Mouse (Mus musculus) kidney, embryonic 16.5 days (tissue): ENCODE measurements at regions not wholly inside any gene's neighbourhood (a gene's known extent, or its start where the extent isn't known, plus 50 kb on each side); places are given as distances from the start of the nearest gene placed in this dataset.
"Not testable (repeated sequence)": the region's sequence is repeated elsewhere in the genome, so short reads cannot be mapped to it uniquely, and the experiment has no call there.

ENCODE experiments used
- ATAC-seq: fragments of 200-750 bp; cut with Nextera tagmentation; 2 replicates; pipeline ENCODE4 v1.8.0; 2017; ENCODE audit warnings: moderate TSS enrichment; ENCODE audit not compliant: low FRiP score, low TSS enrichment
- H3K27ac ChIP-seq: fragments of 300-500 bp; sonication (generic); 2 replicates; pipeline ENCODE4 v1.5.1; 2014; ENCODE audit warnings: low read length
- H3K27me3 ChIP-seq: fragments of 300-500 bp; sonication (generic); 2 replicates; pipeline ENCODE4 v1.6.1; 2014; ENCODE audit warnings: low read length, control low read depth, mixed read lengths; ENCODE audit not compliant: insufficient read depth
- H3K36me3 ChIP-seq: fragments of 300-500 bp; sonication (generic); 2 replicates; pipeline ENCODE4 v1.6.1; 2014; ENCODE audit warnings: low read length, control low read depth, mixed read lengths; ENCODE audit not compliant: insufficient read depth
- H3K4me1 ChIP-seq: fragments of 300-500 bp; sonication (generic); 2 replicates; pipeline ENCODE4 v1.6.1; 2014; ENCODE audit warnings: low read length, control low read depth, mixed read lengths; ENCODE audit not compliant: insufficient read depth
- H3K4me2 ChIP-seq: fragments of 300-500 bp; sonication (generic); replicated peaks from 2 replicates; pipeline ENCODE4 v1.6.1; 2014; ENCODE audit warnings: low read depth, low read length
- H3K4me3 ChIP-seq: fragments of 300-500 bp; sonication (generic); 2 replicates; pipeline ENCODE4 v1.5.1; 2014; ENCODE audit warnings: mild to moderate bottlenecking, low read length
- H3K9ac ChIP-seq: fragments of 300-500 bp; sonication (generic); replicated peaks from 2 replicates; pipeline ENCODE4 v1.6.1; 2014; ENCODE audit warnings: low read length
- H3K9me3 ChIP-seq: fragments of 300-500 bp; sonication (generic); 2 replicates; pipeline ENCODE4 v1.6.1; 2016; ENCODE audit warnings: low read length, control low read depth
- WGBS: fragments of 180-500 bp; shearing (Covaris S2); extraction: QIAGEN DNeasy Blood & Tissue Kit; methylation state at CpG from one replicate; pipeline ENCODE4 v1.1.7; 2014; 5-methylcytosine and 5-hydroxymethylcytosine counted together

GRCm38 (mm10) chr3:21728019-21728418, 348.4 kb upstream of the Tbl1xr1 start:
- no peaks in the 10 kb centered on the region for H3K36me3 ChIP-seq
- H3K27ac ChIP-seq = no peak overlapping the region
- no peaks in the 10 kb centered on the region for H3K27me3 ChIP-seq
- H3K4me2 ChIP-seq = no peak overlapping the region
- no peak for ATAC-seq
- H3K9ac ChIP-seq = no peak overlapping the region
- H3K4me3 ChIP-seq = no peak overlapping the region
- no peaks in the 10 kb centered on the region for H3K9me3 ChIP-seq
- 74% methylated on average over 4 of the region's 4 CpGs for WGBS
- H3K4me1 ChIP-seq = no peaks in the 10 kb centered on the region

DNA sequence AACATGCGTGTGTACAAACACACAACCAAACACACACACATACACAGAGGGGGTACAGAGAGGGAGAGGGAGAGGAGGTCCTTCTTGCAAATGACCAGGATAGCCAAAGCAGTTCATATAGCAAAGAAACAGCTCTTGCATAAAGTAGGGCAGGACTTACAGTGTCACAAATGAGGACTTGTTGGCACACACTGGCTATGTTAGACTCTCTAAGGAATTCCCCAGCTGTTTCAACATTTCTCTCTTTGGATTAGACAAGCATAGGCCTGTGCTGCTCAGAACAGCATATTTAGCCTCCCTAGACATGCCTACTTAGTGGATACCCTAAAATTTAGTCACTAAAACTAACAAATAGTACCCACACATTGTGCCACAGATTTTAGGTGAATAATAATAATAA, 347.1 kb upstream of the Tbl1xr1 start:
- ATAC-seq = no peak

DNA sequence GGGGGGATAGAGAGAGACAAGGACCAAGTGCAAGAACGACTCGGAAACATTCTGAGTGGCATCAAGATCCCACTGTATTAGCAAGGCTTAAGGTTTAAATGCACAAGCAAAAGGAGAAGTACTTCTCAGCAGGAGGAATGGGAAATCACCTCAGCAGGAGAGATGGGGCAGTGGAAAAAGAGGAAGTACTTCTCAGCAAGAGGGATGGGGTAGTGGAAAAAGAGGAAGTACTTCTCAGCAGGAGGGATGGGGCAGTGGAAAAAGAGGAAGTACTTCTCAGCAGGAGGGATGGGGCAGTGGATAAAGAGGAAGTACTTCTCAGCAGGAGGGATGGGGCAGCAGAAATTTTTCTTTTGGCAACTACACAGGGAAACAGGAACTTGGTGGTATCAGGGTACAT, 340.8 kb upstream of the Tbl1xr1 start:
- H3K9me3 ChIP-seq, H3K4me1 ChIP-seq, H3K36me3 ChIP-seq, ATAC-seq, H3K27ac ChIP-seq, H3K27me3 ChIP-seq, H3K4me2 ChIP-seq, H3K9ac ChIP-seq, H3K4me3 ChIP-seq: not testable (repeated sequence)
- WGBS = 91% methylated on average over 2 of the region's 2 CpGs

More for the DNA sequence above, 347.1 kb upstream of the Tbl1xr1 start:
- no peaks in the 10 kb centered on the region for H3K9me3 ChIP-seq
- no peaks in the 10 kb centered on the region for H3K36me3 ChIP-seq
- 95% methylated on average over 1 of the region's 1 CpGs for WGBS
- H3K4me1 ChIP-seq = no peaks in the 10 kb centered on the region
- H3K4me2 ChIP-seq = no peak overlapping the region
- H3K4me3 ChIP-seq = no peak overlapping the region
- no peak overlapping the region for H3K27ac ChIP-seq
- no peaks in the 10 kb centered on the region for H3K27me3 ChIP-seq
- H3K9ac ChIP-seq = no peak overlapping the region

GRCm38 (mm10) chr3:21739720-21740119, 336.7 kb upstream of the Tbl1xr1 start:
- no peak for ATAC-seq
- peaks cover 3% of the 10 kb centered on the region; the same call in 1 of the 2 replicates for H3K9me3 ChIP-seq
- H3K4me1 ChIP-seq = no peaks in the 10 kb centered on the region
- no peaks in the 10 kb centered on the region for H3K36me3 ChIP-seq
- H3K4me3 ChIP-seq = no peak overlapping the region
- H3K9ac ChIP-seq = no peak overlapping the region
- WGBS = 79% methylated on average over 4 of the region's 4 CpGs
- no peaks in the 10 kb centered on the region for H3K27me3 ChIP-seq
- H3K4me2 ChIP-seq = no peak overlapping the region
- no peak overlapping the region for H3K27ac ChIP-seq

- no peaks in the 10 kb centered on the region for H3K9me3 ChIP-seq
- no peaks in the 10 kb centered on the region for H3K4me1 ChIP-seq
- H3K4me3 ChIP-seq = no peak overlapping the region
- ATAC-seq = no peak
- H3K27me3 ChIP-seq = no peaks in the 10 kb centered on the region
- no peak overlapping the region for H3K9ac ChIP-seq
- H3K4me2 ChIP-seq = no peak overlapping the region
- no peaks in the 10 kb centered on the region for H3K36me3 ChIP-seq
- 84% methylated on average over 1 of the region's 1 CpGs for WGBS
- H3K27ac ChIP-seq = no peak overlapping the region
Observed at GRCm38 (mm10) chr3:21744107-21744506, 332.3 kb upstream of the Tbl1xr1 start.

- no peak overlapping the region for H3K27ac ChIP-seq
- H3K9ac ChIP-seq = no peak overlapping the region
- no peaks in the 10 kb centered on the region for H3K9me3 ChIP-seq
- no peak for ATAC-seq
- H3K27me3 ChIP-seq = no peaks in the 10 kb centered on the region
- no peak overlapping the region for H3K4me2 ChIP-seq
- H3K4me3 ChIP-seq = no peak overlapping the region
- 45% methylated on average over 2 of the region's 2 CpGs for WGBS
- no peaks in the 10 kb centered on the region for H3K36me3 ChIP-seq
- no peaks in the 10 kb centered on the region for H3K4me1 ChIP-seq
Observed at GRCm38 (mm10) chr3:21760516-21761218, 315.8 kb upstream of the Tbl1xr1 start.

DNA sequence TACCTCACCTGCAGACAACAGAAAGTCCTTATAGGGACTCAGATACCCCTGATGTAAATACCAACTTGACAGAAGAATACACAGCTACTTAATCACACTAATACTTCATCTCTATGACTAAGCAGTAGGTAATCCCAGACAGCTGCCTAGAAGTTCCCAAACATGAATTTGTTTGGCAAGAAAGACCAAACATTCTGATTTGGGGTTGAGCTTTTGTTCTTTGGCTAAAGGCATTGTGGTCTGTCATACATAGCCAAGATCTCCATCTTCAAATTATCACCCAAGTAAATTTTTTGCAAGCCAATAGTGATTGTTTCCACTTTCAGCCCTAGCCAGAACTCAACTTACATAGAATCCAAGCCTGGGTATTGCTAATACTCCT, 315.2 kb upstream of the Tbl1xr1 start:
- ATAC-seq = no peak

DNA sequence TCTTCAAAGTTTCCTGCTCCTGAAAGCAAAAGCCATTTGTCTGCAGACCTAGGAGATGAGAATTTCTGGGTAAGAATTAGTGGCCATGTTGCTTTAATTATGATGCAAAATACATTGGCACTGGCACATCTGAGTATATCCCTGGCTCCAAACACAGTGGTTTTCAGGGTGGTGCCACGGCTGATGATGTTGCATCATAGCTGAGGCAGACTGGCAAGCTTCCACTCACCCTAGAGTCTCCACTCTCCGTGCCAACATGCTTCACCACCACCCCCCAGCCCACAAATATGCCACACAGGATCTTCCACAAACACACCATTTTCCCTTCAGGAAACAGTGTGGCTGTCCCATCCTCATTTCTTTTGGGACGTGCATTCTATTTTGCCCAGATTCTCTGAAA, 314.5 kb upstream of the Tbl1xr1 start:
- 80% methylated on average over 3 of the region's 3 CpGs for WGBS
- Histone ChIP-seq H3K4me1 (no peaks in the 10 kb centered on the region), H3K27me3 (no peaks in the 10 kb centered on the region), H3K4me2 (no peak overlapping the region), H3K4me3 (no peak overlapping the region), H3K9ac (no peak overlapping the region), H3K9me3 (no peaks in the 10 kb centered on the region), H3K27ac (no peak overlapping the region), H3K36me3 (no peaks in the 10 kb centered on the region)
- ATAC-seq = no peak

More for the DNA sequence above, 315.2 kb upstream of the Tbl1xr1 start:
- Histone ChIP-seq H3K4me1 (no peaks in the 10 kb centered on the region), H3K36me3 (no peaks in the 10 kb centered on the region), H3K4me2 (no peak overlapping the region), H3K9ac (no peak overlapping the region), H3K27ac (no peak overlapping the region), H3K9me3 (no peaks in the 10 kb centered on the region), H3K27me3 (no peaks in the 10 kb centered on the region), H3K4me3 (no peak overlapping the region)

GRCm38 (mm10) chr3:21768081-21768480, 308.4 kb upstream of the Tbl1xr1 start:
- WGBS = 91% methylated on average over 1 of the region's 1 CpGs

GRCm38 (mm10) chr3:21769920-21770547, 306.4 kb upstream of the Tbl1xr1 start:
- Histone ChIP-seq H3K36me3 (no peaks in the 10 kb centered on the region), H3K4me3 (no peak overlapping the region), H3K9ac (no peak overlapping the region), H3K27ac (no peak overlapping the region), H3K4me2 (no peak overlapping the region), H3K27me3 (no peaks in the 10 kb centered on the region), H3K9me3 (no peaks in the 10 kb centered on the region), H3K4me1 (peaks cover 6% of the 10 kb centered on the region; the same call in 1 of the 2 replicates)
- no peak for ATAC-seq
- WGBS = 47% methylated on average over 9 of the region's 9 CpGs

More at GRCm38 (mm10) chr3:21768081-21768480, 308.4 kb upstream of the Tbl1xr1 start:
- Histone ChIP-seq H3K27ac (no peak overlapping the region), H3K4me3 (no peak overlapping the region), H3K9ac (no peak overlapping the region), H3K27me3 (no peaks in the 10 kb centered on the region), H3K4me1 (peaks cover 6% of the 10 kb centered on the region; the same call in 1 of the 2 replicates), H3K36me3 (no peaks in the 10 kb centered on the region), H3K4me2 (no peak overlapping the region), H3K9me3 (no peaks in the 10 kb centered on the region)
- ATAC-seq = no peak
